Mouse (Mus musculus): ENCODE results near the gene Nelfe.
"Not testable (repeated sequence)": the region's sequence is repeated elsewhere in the genome, so short reads cannot be mapped to it uniquely, and the experiment has no call there.

Nelfe gene

GRCm38 (mm10) chr17:34849722-34850516, at the start of gene Nelfe, which contains the start of gene Skiv2l:
Gene Nelfe (plus strand): TSS chr17:34850391.
Gene Skiv2l (minus strand): TSS chr17:34850210.
- peak; percentile 99 for DNase-seq (ENCODE audit: inconsistent age in 2 of 2, low spot score in 1 of 2)

GRCm38 (mm10) chr17:34800781-34801305, 49.3 kb upstream of the Nelfe start:
- DNase-seq (ENCODE audit: inconsistent age in 2 of 2, low spot score in 1 of 2) = peak; percentile 43 to 79

- DNase-seq (ENCODE audit: inconsistent age in 2 of 2, low spot score in 1 of 2) = peak; percentile 51 to 79
These were observed 47.4 kb upstream of the Nelfe start for GRCm38 (mm10) chr17:34802756-34803155.

GRCm38 (mm10) chr17:34803367-34803766, 46.8 kb upstream of the Nelfe start:
- DNase-seq (ENCODE audit: inconsistent age in 2 of 2, low spot score in 1 of 2) = peak; percentile 53 to 80

- DNase-seq (ENCODE audit: inconsistent age in 2 of 2, low spot score in 1 of 2) = peak; percentile 90 to 96
These were observed 45.9 kb upstream of the Nelfe start, which contains the start of gene Cyp21a1 for GRCm38 (mm10) chr17:34804301-34804700. Gene Cyp21a1 (minus strand): TSS chr17:34804561.

- no peak for DNase-seq (ENCODE audit: inconsistent age in 2 of 2, low spot score in 1 of 2)
These were observed 45.2 kb upstream of the Nelfe start for GRCm38 (mm10) chr17:34804871-34805562.

GRCm38 (mm10) chr17:34807176-34807575, 43.0 kb upstream of the Nelfe start:
- DNase-seq (ENCODE audit: inconsistent age in 2 of 2, low spot score in 1 of 2) = no peak

GRCm38 (mm10) chr17:34808599-34809205, 41.5 kb upstream of the Nelfe start:
- DNase-seq (ENCODE audit: inconsistent age in 2 of 2, low spot score in 1 of 2) = peak in 1 of 2 experiments; percentile 80

GRCm38 (mm10) chr17:34810411-34810810, 39.8 kb upstream of the Nelfe start:
- DNase-seq (ENCODE audit: inconsistent age in 2 of 2, low spot score in 1 of 2) = peak; percentile 84 to 90

GRCm38 (mm10) chr17:34810811-34811210, 39.4 kb upstream of the Nelfe start:
- DNase-seq (ENCODE audit: inconsistent age in 2 of 2, low spot score in 1 of 2) = peak; percentile 71 to 85

- no peak for DNase-seq (ENCODE audit: inconsistent age in 2 of 2, low spot score in 1 of 2)
These were observed 38.9 kb upstream of the Nelfe start for GRCm38 (mm10) chr17:34811275-34811674.

GRCm38 (mm10) chr17:34813747-34814146, 36.4 kb upstream of the Nelfe start:
- peak; percentile 56 to 78 for DNase-seq (ENCODE audit: inconsistent age in 2 of 2, low spot score in 1 of 2)

- DNase-seq (ENCODE audit: inconsistent age in 2 of 2, low spot score in 1 of 2) = peak in 1 of 2 experiments; percentile 61
These were observed 35.3 kb upstream of the Nelfe start for GRCm38 (mm10) chr17:34814818-34815370.

- DNase-seq (ENCODE audit: inconsistent age in 2 of 2, low spot score in 1 of 2) = not testable (repeated sequence)
These were observed 19.4 kb upstream of the Nelfe start for GRCm38 (mm10) chr17:34830776-34831175.

GRCm38 (mm10) chr17:34836155-34836855, 13.9 kb upstream of the Nelfe start:
- no peak for DNase-seq (ENCODE audit: inconsistent age in 2 of 2, low spot score in 1 of 2)

- peak; percentile 97 to 99 for DNase-seq (ENCODE audit: inconsistent age in 2 of 2, low spot score in 1 of 2)
These were observed 13.4 kb upstream of the Nelfe start, which contains the start of the genes Stk19 and Dxo for GRCm38 (mm10) chr17:34836856-34837221. Gene Stk19 (minus strand): TSS chr17:34836945. Gene Dxo (plus strand): TSS chr17:34837019.

- DNase-seq (ENCODE audit: inconsistent age in 2 of 2, low spot score in 1 of 2) = peak in 1 of 2 experiments; percentile 41
These were observed 12.5 kb upstream of the Nelfe start for GRCm38 (mm10) chr17:34837464-34838324.

GRCm38 (mm10) chr17:34838785-34839184, 11.4 kb upstream of the Nelfe start:
- no peak for DNase-seq (ENCODE audit: inconsistent age in 2 of 2, low spot score in 1 of 2)

- DNase-seq (ENCODE audit: inconsistent age in 2 of 2, low spot score in 1 of 2) = no peak
These were observed 9.4 kb upstream of the Nelfe start for GRCm38 (mm10) chr17:34840736-34841307.

Measured in adrenal gland, adult (tissue).